Mouse (Mus musculus): ENCODE results near the gene Sult2b1. TPM values are rescaled to one million over a fixed set of nuclear protein-coding genes. Genes with fewer than 3 reads are reported as not detected.

Sult2b1 gene
- total and polyA plus RNA-seq, 3 experiments = 0.17 to 0.29 TPM; not detected in 1

DNA sequence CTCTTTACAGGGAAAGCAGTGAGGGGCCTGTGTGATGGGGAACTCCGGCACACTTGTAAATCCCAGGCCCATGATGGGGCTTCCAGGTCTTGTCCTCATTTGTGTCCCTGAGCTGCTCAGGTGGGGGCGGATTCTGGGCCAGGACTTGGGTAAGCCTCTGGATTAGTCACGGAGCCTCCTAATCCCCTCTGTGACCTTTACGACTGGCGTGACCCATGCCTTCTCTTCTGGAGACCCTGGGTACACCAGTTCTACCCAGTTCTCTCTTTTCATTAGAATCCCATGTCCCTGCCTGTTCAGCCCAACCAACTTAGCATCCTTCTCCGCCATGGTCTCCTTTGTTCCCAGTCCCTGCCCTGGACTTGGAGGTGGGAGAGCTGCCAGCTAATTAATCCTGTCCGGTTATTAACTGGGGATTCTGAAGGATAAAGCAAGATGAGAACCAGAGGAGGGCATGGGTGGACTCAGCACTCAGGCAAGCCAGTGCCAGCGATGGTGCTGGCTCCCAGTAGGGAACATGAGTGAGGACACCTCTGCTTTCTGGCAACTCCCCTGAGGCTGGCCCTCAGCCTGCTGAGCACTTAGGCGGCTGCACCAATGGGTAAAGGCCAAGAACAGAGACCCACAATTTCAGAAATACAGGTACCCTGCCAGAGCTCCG, 31.0 kb upstream of the Sult2b1 start:
- H3K9ac ChIP-seq (ENCODE audit: insufficient read depth, low read depth) = no peak overlapping the region
- dilution Hi-C loops (cut with MboI; ENCODE audit: extremely low pct_ligation_motif_present, extremely low pct_unique_long_range_greater_than_20kb, low sequenced_read_pairs) (no loop called here), in situ Hi-C loops (cut with MboI; ENCODE audit: low pct_ligation_motif_present, low pct_unique_long_range_greater_than_20kb, low sequenced_read_pairs) (no loop called here)
- TF ChIP-seq TCF12 (IDR thresholded peaks at IDR 0.05; ENCODE audit: low read depth, low read length) (no peak), CTCF (conservative IDR thresholded peaks at IDR 0.05 in 1 of 2, IDR thresholded peaks at IDR 0.05 in 1 of 2; ENCODE audit: low read depth in 2 of 2, low read length in 2 of 2) (no peak), HCFC1 (IDR thresholded peaks at IDR 0.05; ENCODE audit: low read depth, low read length) (no peak), SIN3A (IDR thresholded peaks at IDR 0.05; ENCODE audit: low read length) (no peak), POLR2A (IDR thresholded peaks at IDR 0.05; ENCODE audit: low read depth, low read length) (no peak), RAD21 (IDR thresholded peaks at IDR 0.05; ENCODE audit: low read depth, low read length) (no peak), TBP (conservative IDR thresholded peaks at IDR 0.05; ENCODE audit: low read depth, low read length) (no peak), BHLHE40 (IDR thresholded peaks at IDR 0.05; ENCODE audit: low read depth, low read length) (no peak), RCOR1 (conservative IDR thresholded peaks at IDR 0.05; ENCODE audit: low read depth, low read length) (no peak), MAZ (IDR thresholded peaks at IDR 0.05; ENCODE audit: low read depth, low read length) (no peak), CHD2 (IDR thresholded peaks at IDR 0.05; ENCODE audit: low read length) (no peak), MXI1 (IDR thresholded peaks at IDR 0.05; ENCODE audit: low read depth, low read length) (no peak), ZC3H11A (IDR thresholded peaks at IDR 0.05; ENCODE audit: low read depth, low read length) (no peak), JUN (IDR thresholded peaks at IDR 0.05; ENCODE audit: insufficient read depth, low read depth, low read length) (no peak), MYC (IDR thresholded peaks at IDR 0.05; ENCODE audit: low read depth, low read length) (no peak), ETS1 (conservative IDR thresholded peaks at IDR 0.05; ENCODE audit: low read depth, low read length) (no peak)
- no peak for DNase-seq (ENCODE audit: extremely low read depth)
- no peak overlapping the region for H3K27ac ChIP-seq (ENCODE audit: insufficient read depth, low read depth)
- H3K4me2 ChIP-seq (ENCODE audit: insufficient read depth, low read depth, poor library complexity, severe bottlenecking) = no peak overlapping the region
- no peaks in the 10 kb centered on the region for H3K27me3 ChIP-seq (replicated peaks)
- H3K4me3 ChIP-seq (replicated peaks in 1 of 3; ENCODE audit: low read depth in 2 of 3, low read length in 2 of 3, poor library complexity in 1 of 3) = no peak overlapping the region
- H3K36me3 ChIP-seq (replicated peaks in 1 of 2; ENCODE audit: control insufficient read depth in 1 of 2, insufficient read depth in 1 of 2, low read length in 1 of 2) = peaks cover 25 to 51% of the 10 kb centered on the region in 2 experiments
- peaks cover 13% of the 10 kb centered on the region for H3K79me2 ChIP-seq (replicated peaks; ENCODE audit: control insufficient read depth, extremely low read depth, insufficient read depth, poor library complexity, severe bottlenecking)
- peaks cover 3 to 28% of the 10 kb centered on the region in 2 experiments; a peak in 3 of 4 replicates for H3K4me1 ChIP-seq (ENCODE audit: control insufficient read depth in 1 of 2, insufficient read depth in 2 of 2)
- no peaks in the 10 kb centered on the region for H3K9me3 ChIP-seq (replicated peaks; ENCODE audit: low read length)

DNA sequence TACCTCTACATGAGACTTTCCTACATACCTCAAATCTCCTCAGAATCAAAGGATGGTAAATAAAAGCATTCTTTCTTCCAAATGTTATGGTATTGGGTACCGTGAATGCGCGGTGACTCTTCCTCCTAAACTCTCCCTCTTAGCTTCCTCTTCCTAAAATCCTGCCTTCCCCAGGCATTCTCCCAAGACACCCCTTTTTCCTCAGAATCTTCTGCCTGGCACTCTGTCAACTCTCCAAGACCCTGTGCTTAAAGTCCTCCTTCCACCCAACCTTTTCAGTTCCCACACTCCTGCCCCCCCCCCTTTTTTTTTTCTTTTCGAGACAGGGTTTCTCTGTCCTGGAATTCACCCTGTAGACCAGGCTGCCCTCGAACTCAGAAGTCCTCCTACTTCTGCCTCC, 30.4 kb upstream of the Sult2b1 start:
- peak overlapping the region in 1 of 3 experiments; percentile 31 for H3K4me3 ChIP-seq (replicated peaks in 1 of 3; ENCODE audit: low read depth in 2 of 3, low read length in 2 of 3, poor library complexity in 1 of 3)
- no peaks in the 10 kb centered on the region for H3K9me3 ChIP-seq (replicated peaks; ENCODE audit: low read length)
- no peak overlapping the region for H3K9ac ChIP-seq (ENCODE audit: insufficient read depth, low read depth)
- peaks cover 13% of the 10 kb centered on the region for H3K79me2 ChIP-seq (replicated peaks; ENCODE audit: control insufficient read depth, extremely low read depth, insufficient read depth, poor library complexity, severe bottlenecking)
- dilution Hi-C loops (cut with MboI; ENCODE audit: extremely low pct_ligation_motif_present, extremely low pct_unique_long_range_greater_than_20kb, low sequenced_read_pairs) = no loop called here
- peak overlapping the region; percentile 85; the same call in 1 of the 2 replicates for H3K4me2 ChIP-seq (ENCODE audit: insufficient read depth, low read depth, poor library complexity, severe bottlenecking)
- DNase-seq (ENCODE audit: extremely low read depth) = no peak
- H3K36me3 ChIP-seq (replicated peaks in 1 of 2; ENCODE audit: control insufficient read depth in 1 of 2, insufficient read depth in 1 of 2, low read length in 1 of 2) = peaks cover 31 to 52% of the 10 kb centered on the region in 2 experiments
- H3K27ac ChIP-seq (ENCODE audit: insufficient read depth, low read depth) = no peak overlapping the region
- in situ Hi-C loops (cut with MboI; ENCODE audit: low pct_ligation_motif_present, low pct_unique_long_range_greater_than_20kb, low sequenced_read_pairs) = no loop called here
- TF ChIP-seq JUN (IDR thresholded peaks at IDR 0.05; ENCODE audit: insufficient read depth, low read depth, low read length) (no peak), USF1 (IDR thresholded peaks at IDR 0.05; ENCODE audit: low read depth, low read length) (no peak), CHD1 (IDR thresholded peaks at IDR 0.05; ENCODE audit: low read depth, low read length) (no peak), MAFK (IDR thresholded peaks at IDR 0.05; ENCODE audit: insufficient replicate concordance, low read length) (no peak), PAX5 (IDR thresholded peaks at IDR 0.05; ENCODE audit: low read length) (no peak), MYC (IDR thresholded peaks at IDR 0.05; ENCODE audit: low read depth, low read length) (no peak), GABPA (IDR thresholded peaks at IDR 0.05; ENCODE audit: insufficient replicate concordance, low read depth, low read length) (no peak), EP300 (IDR thresholded peaks at IDR 0.05; ENCODE audit: low read length) (no peak), IRF4 (IDR thresholded peaks at IDR 0.05; ENCODE audit: low read depth, low read length) (no peak), TCF12 (IDR thresholded peaks at IDR 0.05; ENCODE audit: low read depth, low read length) (no peak), CHD2 (IDR thresholded peaks at IDR 0.05; ENCODE audit: low read length) (no peak), TBP (conservative IDR thresholded peaks at IDR 0.05; ENCODE audit: low read depth, low read length) (no peak), SMC3 (IDR thresholded peaks at IDR 0.05; ENCODE audit: low read depth, low read length) (no peak), ZC3H11A (IDR thresholded peaks at IDR 0.05; ENCODE audit: low read depth, low read length) (no peak)
- peaks cover 3 to 28% of the 10 kb centered on the region in 2 experiments; a peak in 3 of 4 replicates for H3K4me1 ChIP-seq (ENCODE audit: control insufficient read depth in 1 of 2, insufficient read depth in 2 of 2)
- H3K27me3 ChIP-seq (replicated peaks) = no peaks in the 10 kb centered on the region

All from CH12.LX (cell line).